Mouse (Mus musculus) adrenal gland, postnatal 25 days (tissue): ENCODE results near the gene Slc30a4. TPM values are rescaled to one million over a fixed set of nuclear protein-coding genes. Genes with fewer than 3 reads are reported as not detected.

Experiments used
- DNase-seq: peaks from one replicate; pipeline ENCODE4 v3.0.0; 2021; ENCODE audit warnings: mixed read lengths
- long read RNA-seq: library from polyadenylated mRNA; stranded (forward); transcript quantifications from one replicate; pipeline ENCODE4 v2.0.0, GENCODE M21; 2021
- total RNA-seq: library from RNA; stranded (reverse); gene quantifications from 2 replicates; pipeline ENCODE4 v1.2.3, GENCODE M21; 2021

Slc30a4 gene
- 30.5 and 34.2 TPM in 2 replicates for total RNA-seq
- long read RNA-seq, full-length matches to known transcripts, result 5 of 8 reads
- long read RNA-seq, partial matches to known transcripts, result 3 of 8 reads
- long read RNA-seq, other reads (novel, unspliced or antisense), result 0 of 8 reads

DNA sequence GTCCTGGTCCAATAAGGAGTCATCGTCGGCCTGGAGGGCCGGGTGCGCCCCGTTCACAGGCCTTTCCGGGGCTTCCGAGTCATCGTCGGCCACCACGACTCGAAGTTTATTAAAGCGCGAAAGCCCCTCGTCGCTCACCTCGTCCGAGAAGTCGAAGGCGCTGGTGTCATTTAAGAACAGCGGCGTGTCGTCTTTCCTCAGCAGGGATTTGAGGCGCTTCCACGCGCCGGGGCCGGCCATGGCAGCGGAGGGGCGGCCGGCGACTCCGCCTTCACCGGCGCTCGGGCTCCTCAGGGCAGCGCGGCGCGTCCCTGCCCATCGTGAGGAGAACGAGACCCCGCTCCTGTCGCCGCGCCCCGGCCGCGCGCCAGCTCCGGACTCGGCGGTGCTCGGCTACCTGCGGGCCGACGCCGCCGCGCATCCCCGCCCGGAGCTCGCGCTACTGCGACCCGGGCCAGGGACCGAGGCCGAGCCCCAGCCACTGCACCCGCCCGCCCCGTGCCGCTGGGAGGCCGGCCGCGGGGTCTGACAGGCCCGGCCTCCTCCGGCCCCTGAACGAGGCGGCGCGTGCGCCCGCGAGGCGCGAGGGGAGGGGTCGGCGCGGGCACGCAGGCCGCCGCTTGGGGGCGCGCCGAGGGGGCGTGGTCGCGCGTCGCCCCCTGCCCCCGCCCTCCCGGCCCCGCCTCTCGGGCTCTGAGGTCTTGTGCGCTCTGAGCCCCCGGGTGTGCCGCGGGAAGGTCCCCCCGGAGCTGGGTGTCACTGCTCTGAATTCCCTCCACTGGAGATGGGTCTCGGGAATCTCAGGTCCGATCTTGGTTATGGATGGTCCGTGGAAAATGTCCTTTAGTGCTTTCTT, at the start of gene Slc30a4:
Gene Slc30a4, minus strand, starts transcription at position 483 of the 856 bp plus-strand sequence.
- DNase-seq, result peak; percentile 89

DNA sequence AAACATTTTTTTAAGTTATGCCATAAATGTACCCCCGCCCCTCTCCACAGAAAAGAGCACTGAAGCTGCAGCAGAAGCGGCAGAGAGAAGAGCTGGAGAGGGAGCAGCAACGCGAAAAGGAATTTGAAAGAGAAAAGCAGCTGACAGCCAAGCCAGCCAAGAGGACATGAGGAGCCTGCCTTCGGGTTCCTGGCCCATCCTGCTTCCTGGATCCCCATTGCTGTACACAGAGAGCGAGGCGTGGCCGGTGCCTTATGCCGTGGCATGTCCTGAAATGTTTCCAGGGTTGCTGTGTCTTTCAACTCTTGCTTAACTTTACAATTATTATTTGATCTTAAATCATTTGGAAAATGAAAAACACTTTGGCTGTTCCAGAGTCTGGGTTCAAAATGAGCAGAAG, 44.0 kb upstream of the Slc30a4 start:
- no peak for DNase-seq

DNA sequence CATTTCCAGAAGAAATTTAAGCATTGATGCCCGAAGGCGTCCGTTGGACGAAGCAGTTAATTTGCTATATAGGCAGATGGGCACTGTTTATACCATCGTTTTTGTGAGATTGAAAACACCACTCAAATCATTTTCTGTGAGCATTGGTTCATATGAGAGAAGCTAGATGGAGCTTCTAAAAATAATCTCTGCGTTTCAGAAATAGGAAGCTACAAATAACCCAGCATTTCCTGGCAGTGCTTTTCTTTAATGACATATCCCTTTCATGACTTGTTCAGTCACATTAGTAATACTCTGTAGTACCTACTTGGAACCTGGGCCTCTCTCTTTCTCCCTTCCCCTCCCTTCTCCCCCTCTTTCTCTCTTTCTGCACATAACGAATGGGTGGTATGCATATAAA, 36.6 kb upstream of the Slc30a4 start:
- no peak for DNase-seq

DNA sequence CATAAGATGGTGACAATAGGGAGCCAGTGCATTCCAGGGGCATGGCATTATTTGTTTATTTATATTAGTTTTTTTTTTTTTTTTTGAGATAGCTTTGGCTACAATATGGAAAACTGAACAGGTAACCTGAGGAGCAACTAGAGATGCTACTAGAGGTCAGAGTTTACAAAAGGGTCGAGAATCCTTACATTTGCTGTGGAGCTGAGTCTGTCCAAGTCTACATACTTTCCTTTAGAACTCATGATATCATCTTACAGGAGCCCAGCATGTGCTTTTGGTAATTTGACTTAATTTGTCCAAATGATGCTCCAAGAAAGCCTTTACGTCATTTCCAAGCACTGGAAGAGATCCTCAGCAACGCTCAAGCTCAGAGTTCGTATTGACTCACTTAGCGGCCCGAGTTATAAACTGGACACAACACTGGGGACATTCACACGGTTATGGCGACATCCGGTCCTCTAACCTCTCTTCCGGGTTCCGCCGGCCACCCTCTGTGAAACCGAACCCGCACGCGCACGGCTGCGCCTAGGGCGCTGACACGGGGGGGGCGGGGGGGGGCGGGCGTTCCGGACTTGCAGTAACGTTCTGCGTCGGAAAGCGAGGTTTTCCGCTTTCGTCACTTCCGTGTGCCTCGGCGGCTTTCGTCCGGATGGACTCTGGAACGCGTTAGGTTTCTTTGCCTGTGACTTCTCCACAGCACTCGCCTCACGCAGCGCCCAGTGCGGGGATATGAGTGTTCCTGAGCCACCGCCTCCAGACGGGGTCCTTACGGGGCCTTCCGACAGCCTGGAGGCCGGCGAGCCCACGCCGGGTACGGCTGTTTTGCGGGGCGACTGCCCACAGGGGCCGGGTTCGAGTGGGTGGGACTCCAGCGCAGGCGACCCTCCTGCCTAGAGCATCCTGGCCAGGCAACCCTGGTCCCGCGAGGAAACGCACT, 35.7 kb upstream of the Slc30a4 start, which contains the start of gene Bloc1s6:
Gene Bloc1s6, plus strand, starts transcription at position 610 of the 937 bp plus-strand sequence.
- peak; percentile 86 for DNase-seq

DNA sequence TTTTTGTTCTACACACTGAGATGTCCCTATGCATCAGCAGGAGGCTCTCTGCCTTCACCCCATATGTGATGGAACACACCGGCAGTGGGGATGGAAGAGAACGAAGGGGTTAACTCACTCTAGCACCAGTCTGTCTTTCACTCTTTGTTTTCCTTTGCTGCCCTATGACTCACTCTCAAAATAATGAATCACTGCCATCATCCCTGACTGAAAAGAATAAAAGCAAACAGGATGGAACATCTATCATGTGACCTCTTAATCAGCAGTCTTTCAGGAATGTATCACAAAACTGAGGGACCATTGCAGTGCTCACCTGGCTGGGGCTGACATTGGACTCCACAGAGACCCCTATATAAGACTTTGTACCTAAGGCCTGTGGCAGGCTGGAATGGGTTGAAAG, 29.0 kb upstream of the Slc30a4 start:
- no peak for DNase-seq

DNA sequence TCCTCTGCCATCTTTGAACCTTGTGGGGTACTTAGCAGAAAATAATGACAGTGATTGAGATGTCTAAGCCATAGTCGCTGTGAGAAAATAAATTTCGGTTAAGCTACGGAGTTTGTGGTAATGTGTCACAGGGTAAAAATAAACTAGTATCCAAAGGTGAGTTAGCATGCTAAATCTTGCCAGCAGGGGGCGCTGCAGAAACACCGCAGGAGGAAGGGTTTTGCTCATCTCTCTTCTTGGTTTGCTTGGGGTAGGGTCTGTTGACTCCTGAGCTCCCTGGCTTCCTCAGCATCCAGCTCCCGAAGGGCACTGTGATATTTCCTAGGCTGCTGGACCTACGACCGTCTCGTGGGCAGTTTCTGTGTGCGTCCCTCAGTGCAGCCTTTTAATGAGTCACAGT, 23.1 kb upstream of the Slc30a4 start:
- DNase-seq, result peak; percentile 64

DNA sequence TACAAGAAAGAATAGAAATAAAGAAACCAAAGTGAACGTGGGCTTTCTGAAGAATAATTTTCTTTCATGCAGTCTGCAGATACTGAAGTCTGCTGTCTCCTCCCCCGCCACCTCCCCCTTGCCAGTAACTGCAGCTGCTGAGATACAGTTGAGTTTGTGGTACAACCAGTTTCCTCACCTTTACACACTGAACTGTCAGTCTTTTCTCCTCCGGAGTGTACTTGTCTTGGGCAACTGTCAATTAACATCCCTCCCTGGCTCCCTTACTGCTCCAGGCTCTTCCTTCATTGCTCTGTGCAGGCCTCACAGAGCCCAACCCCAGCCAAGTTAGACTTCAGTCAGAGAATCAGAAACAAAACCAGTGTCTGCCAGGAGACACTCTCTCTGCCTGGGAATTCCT, 18.1 kb upstream of the Slc30a4 start:
- no peak for DNase-seq

DNA sequence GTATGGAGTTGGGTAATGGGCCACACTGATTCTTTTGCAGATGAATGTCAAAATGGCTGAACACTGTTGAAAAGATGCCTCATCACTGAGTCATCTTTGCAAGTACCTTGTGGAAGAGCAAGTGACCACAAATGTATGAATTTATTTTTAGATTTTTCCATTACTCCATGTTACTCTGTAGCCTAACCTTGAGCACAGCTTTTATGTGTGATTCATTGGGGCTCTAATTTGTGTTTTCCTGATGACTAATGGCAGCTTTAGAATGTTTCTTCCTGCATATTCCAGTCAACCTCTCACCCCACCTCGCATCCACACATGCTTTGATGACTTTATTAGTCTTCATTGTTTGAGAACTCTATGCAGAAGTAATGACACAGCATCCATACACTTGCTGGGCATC, 16.8 kb upstream of the Slc30a4 start:
- no peak for DNase-seq

DNA sequence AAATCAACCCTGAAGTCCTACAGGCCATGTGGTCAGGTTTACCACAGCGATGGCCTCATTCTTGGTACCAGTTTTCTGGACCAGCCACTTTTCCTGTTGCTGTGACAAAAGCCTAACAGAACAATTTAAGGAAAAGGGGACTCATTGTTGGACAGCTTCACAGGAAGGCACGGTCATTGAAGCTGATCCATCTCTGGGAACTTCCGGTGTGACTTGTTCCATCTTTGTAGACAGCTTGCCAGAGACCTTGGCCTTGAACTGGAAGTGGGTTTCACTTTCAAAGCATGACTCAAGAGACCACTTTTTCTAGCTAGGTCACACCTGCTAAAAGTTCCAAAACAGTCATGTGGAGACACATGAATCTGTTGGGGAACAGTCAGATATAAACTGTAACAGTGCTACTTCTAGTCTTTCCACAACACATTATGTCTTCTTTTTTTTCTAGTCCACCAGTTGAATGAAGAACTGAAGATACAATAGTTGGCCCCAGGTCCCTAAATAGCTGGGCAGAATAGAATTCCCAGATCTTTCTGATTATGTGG, 13.9 kb upstream of the Slc30a4 start:
- no peak for DNase-seq

DNA sequence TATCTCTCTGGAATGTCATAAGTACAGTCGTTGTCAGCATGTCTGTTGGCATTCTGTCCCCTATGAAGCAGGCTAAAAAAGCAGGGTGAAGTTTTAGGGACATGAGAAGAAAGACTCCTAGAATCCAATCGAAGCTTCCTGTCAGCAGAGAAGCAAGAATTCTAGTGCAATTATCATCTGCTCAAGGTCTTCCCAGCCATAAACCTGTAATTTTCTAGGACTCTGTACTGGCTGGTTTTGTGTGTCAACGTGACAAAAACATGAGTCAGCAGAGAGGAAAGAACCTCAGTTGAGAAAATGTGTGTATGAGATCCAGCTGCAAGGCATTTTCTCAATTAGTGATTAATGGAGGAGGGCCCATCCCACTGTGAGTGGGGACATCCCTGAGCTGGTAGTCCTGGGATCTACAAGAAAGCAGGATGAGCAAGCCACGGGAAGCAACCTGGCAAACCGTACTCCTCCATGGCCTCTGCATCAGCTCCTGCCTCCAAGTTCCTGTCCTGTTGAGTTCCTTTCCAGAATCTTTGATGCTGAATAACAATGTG, 12.8 kb upstream of the Slc30a4 start:
- DNase-seq, result no peak

DNA sequence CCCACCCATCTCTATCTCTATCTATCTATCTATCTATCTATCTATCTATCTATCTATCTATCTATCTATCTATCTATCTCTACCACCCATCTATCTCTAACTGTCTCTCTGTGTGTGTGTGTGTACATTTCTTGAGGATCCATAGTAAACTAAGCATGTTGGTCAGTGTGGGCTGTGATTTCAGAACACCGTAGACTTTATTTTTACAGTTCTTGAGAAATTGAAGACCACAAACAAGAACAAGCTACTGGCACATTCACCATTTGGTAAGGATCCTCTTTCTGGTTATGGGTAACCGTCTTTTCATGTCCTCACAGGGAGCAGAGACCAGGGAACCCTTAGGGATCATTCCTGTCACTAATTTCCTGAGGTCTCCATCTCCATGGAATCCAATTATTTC, 10.4 kb upstream of the Slc30a4 start:
- no peak for DNase-seq

DNA sequence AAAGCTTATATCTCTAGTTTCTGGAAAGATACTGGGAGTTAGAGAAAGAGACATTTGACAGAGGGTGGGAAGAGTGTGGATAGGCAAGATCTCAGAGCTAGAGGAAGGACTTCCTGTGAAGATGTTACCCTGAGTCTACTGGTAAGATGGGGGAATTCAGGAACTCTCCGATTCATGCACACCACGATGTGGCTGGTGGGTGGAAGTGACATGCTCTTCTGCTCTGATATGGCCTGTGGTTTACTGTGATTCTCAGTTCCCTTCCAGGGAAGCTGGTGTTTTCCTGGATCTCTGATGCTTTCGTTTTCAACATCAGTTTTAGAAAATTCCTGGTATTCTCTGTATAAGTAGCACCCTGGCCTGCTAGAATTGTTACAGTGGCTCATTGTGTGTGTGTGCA, 9.4 kb upstream of the Slc30a4 start:
- no peak for DNase-seq

DNA sequence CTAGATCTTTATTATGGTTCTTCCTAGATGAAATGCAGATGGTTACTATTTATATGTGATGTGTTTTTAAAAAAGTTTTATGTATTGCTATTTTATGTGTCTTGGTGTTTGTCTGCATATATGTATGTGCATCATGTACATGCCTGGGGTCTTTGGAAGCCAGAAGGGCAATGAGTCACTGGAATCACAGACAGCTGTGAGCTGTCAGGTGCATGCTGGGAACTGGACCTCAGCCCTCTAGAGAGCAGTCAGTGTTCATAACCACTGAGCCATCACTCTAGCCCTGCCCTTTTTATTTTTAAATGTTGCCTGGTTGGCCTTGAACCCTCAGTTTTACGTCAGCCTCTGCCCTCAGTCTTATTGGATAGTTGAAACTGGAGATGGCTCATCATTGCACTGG, 6.7 kb upstream of the Slc30a4 start:
- DNase-seq, result no peak

DNA sequence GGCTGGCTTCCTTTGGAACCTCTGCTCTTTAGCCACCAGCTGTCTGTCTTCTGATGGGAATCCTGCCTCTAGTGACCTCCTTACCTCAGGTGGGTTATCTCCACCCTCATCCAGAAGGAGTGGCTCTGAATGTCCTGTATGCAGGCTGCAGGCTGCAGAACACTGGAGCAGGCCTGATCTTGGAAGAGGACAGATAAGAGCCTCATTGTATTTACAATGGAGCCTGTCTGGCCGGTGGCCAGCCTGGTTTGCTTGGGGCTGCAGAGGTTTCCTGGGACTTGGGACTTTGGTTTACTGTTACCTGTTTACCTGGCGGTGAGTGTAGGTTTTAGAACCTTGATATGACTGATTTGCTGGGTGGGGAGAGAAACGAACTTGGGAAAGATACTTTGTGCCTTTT, 5.6 kb upstream of the Slc30a4 start:
- DNase-seq, result no peak

DNA sequence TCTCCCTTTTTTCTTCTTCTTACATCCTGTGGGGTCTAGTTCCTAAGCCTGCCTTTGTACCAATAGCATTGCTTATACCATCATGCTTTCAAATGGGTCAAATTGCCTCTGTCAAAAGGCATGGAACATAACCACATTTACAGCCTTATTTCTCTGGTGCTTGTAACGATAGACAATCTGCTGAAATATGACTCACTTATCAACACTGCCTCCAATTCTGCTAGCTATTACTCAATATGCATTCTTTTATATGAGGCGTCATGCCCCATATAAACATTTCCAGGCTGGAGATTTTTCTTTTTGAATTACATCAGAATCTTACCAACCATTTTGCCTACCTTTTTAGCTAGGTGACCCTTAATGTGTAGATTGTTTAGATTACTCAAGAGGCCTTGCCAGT, 2.1 kb upstream of the Slc30a4 start:
- no peak for DNase-seq

DNA sequence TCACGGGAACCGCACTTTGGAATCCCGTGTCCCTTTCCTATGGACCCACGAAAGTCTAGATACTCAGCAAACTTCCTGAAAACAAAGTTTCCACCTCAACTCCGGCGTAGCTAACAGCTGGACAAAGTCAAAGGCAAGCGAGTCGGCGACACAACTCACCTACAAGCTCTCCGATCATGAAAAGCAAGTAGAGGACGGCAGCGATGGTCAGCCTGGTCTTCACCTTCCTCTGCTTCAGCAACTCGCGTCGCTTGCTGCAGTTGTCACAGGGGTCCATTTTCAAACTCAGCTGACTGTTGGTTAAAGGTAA, 637 bp downstream of the Slc30a4 start:
- no peak for DNase-seq

DNA sequence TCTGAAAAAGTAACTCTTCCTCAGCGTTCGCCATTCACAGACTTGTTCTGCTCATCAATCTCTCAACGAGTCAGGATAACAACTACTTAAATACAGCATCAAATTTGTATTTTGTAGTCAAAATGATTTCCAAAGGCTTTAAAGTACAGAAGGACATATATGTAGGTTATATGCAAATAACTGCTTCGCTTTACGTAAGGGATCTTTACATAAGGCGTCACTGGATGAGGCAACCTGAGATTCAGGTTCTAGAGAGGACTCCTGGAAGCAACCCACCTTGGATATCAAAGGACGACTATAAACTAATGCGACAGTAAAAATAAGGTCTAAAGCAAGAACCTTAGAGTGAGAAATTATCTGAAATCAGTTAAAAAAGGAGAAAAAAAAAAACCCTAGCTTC, 1.5 kb downstream of the Slc30a4 start:
- no peak for DNase-seq

DNA sequence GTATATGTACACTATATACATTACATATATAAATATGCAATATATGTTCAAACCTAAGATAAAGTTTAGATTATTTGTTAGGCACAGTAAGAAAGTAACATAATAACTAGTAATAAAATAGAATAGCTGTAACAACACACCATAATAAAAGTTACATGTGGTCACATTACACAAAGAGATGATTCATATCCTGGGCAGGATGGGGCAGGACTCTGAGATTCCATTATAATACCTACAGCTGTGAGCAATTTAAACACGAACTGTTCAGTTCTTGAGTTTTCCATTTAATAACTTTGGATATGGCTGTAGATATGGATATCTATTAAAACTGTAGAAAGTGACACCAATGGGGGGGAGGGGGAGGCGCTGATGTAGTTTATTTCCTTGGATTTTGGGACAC, 4.9 kb downstream of the Slc30a4 start:
- DNase-seq, result no peak

DNA sequence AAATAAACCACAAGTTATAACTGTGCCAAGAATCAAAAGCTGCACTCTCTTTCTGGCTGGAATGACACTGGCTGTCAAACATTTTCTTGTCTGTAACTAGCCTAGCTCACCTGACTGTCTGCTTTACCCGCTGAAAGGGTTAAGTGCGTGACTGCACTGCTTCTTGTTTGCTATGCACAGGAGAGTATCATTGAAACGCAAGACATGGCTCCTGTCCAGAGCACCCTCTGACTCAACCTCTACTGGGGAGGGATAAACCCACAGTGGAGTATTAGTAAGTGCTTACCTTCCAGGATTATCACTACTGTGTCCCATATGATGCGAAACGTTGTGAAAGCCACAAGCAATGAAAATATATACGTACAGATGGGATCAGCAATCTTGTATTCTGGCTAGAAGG, 15.8 kb downstream of the Slc30a4 start:
- peak; percentile 13 for DNase-seq

DNA sequence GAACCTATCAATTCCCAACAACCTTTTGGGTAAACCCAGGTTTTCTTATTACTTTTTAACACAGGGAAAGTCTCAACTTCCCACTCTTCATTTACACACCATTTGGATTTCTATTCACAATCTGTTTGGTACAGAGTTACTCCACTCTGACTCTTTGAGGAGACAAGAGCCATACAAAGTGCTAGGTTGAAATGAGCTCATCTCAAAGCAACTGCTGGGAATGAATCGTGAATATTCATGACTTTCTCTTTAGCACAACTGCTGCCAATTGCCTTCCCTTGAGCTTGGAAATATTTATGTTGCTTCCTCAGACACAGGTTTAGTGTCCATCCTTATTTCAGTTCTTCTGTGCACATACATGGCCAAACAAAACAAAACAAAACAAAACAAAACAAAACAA, 18.8 kb downstream of the Slc30a4 start:
- DNase-seq, result no peak

DNA sequence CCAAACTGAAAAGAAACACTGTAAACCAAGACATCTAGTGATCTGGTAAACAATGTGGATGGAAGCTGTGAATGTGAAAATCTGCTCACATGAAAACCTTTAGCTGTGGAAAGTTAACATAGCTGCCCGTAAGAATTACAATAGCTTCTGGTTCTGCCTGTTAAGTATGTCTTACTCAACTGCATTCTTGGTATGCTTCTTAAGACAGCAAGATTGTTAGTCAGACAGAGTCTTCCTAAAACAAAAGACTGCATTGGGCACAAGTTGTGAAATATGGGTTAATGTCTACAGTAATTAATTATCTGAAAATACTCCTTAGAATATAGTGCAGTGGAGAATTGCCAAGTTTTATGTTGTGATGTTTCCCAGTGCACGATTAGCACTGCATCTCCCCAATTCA, 19.9 kb downstream of the Slc30a4 start:
- no peak for DNase-seq

DNA sequence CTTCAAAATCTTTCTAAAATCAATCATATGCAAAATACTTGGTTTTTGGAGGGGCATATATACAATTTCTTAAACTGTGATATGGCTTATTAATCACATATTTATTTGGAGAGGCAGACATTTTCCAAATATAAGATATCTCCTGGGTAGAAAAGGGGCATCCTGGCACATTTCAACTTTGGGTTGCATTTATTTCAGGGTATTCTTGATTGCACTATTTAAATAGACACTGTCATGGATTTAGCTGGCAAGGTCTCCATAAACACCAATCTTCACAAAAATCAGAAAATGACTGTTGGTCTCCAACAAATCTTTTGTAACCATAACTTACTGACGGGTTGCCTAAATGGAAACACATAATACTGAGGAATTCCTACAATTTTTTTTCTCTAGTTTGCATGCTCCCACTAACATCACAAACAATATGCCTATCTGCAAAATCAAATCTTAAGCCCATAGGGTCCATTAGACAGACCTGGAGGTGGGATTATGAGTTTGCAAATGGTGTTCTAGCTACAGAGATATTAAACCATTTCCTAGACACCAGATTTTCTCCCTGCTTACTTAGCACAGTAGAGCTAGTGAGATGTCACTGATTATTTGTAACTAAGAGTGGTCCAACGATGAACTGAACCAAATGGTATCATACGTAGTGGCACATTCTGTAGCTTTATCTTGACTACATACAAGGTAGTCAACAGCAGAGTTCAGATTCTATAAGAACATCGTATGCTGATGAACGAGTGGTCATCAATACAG, 20.9 kb downstream of the Slc30a4 start:
- no peak for DNase-seq
